Mouse (Mus musculus) adrenal gland, adult (tissue): ENCODE measurements around the gene Tmem268.

ENCODE experiments used
- DNase-seq, 2 experiments: peaks; one replicate each; pipeline ENCODE4 v3.0.0; 2022 to 2023; ENCODE audit warnings: low spot score in 1 of 2; ENCODE audit not compliant: inconsistent age in 2 of 2

The Tmem268 gene

DNA sequence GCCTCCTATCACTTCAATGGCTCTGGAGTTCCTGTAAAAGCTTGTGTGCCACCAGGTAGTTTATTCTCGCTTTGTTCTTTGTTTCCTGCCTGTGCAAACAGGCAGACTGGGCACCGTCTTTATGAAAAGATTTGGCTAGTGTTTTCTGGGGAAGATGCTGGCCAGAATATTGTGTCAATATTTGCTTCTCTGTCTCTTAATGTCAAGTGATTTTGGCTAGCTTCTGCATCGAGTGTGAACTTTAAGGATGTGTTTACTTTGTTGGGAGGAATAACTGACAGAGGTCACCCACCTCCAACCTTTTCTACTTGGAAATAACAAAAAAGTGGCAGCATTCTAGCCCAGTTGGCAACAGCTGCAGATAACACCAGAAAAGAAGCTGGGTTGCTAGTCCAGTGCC lies 4.0 kb upstream of the Tmem268 start:
- DNase-seq = no peak

DNA sequence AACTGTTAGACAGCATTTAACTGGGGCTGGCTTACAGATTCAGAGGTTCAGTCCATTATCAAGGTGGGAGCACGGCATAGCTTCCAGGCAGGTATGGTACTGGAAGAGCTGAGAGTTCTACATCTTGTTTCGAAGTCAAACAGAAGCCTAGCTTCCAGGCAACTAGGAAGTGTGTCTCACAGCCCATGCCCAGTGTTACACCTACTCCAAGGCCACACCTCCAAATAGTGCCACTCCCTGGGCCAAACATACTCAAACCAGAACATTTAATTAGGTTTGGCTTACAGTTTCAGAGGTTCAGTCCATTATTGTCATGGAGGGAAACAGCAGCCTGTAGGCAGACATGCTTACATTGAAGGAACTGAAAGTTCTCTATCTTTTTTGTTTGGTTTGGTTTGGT lies 3.5 kb upstream of the Tmem268 start:
- DNase-seq = peak in 1 of 2 experiments; percentile 46

DNA sequence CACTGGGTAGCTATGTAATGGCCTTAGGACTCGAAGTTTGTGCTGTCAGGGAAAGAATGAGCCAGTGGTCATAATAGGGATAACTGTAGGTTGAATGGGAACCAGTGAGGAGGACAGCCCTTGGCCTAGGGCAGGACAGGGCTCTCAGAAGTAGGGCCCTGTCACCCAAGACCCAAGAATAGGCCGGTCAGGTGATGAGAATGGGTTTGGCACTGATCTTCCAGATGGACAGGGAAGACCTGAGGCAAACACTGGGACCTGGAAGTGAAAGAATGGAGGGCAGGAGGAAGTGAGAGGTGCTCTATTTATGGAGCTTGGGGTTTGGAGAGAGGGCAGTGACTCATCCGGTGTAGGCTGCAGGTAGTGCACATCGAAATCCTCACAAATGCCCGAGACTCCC lies 1.9 kb upstream of the Tmem268 start:
- DNase-seq = peak in 1 of 2 experiments; percentile 60

DNA sequence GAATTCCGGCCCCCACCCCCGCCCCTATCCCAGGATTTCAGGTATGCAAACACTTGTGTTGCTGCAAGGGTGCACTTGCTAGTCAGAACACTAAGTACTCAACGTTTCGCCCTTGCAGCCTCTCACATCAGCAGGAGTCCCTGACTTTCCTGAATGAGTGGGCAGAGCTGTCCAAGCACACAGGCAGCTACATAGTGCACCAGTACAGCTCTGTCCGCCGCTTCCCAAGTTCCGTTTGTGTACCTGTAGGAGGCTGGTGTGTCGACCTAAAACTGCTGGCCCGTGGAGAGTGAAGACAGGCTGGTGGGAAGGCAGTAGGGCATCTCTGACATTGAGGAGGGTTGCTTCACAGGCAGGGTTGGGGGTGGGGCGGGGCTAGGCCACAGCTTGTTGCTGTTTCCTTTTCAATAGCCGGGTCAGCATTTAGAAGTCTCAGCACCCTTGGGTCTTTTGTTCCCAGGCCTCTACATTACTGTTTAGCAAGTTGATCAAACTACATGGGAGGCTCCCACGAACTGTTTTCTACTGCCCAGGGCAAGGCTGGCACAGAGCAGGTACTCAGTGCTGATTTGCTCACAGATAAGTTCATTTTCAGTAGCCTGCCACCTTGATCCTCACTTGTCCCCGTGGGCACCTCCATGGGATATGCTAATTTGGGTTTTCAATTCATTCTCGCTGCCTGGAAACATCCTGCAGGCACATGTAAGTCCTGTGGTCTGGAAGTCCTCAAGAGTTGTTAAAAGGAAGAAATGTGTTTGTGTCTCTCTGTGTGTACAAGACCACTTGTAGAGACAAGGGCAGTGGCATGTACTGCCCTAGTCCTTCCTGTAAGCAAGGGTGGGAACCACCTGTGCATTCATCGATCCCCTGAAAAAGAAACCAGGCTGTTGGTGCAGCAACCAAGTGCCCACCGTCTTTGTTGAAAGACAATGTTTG lies 1.2 kb upstream of the Tmem268 start:
- DNase-seq = peak; percentile 48 to 80

DNA sequence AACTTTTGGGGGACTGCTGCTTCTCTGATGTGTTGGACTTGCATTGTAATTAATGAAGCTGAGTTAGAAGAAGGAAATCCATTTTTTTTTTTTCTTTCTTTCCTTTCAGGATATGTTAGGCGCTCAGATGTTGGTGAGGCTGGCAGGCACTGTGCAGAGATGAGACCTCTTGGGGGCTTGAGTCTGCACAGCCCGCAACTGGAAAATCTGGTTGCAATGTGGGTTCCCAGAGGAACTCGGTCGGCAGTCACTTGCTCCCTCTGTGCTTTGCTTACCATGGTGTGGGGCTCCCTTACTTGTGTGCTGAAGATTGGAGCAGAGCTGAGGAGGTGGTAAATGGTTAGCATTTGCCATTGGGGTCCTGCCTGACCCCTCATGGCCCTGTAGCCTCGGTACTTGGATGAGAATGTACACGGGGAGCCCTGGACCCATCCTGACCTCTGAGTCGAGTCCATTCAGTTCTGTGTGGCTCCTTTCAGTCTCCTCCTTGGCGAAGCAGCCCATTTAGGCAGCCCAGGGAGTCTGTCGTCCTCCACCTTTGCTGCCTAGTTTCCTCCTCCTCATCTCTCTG lies 631 bp downstream of the Tmem268 start:
- peak in 1 of 2 experiments; percentile 39 for DNase-seq

DNA sequence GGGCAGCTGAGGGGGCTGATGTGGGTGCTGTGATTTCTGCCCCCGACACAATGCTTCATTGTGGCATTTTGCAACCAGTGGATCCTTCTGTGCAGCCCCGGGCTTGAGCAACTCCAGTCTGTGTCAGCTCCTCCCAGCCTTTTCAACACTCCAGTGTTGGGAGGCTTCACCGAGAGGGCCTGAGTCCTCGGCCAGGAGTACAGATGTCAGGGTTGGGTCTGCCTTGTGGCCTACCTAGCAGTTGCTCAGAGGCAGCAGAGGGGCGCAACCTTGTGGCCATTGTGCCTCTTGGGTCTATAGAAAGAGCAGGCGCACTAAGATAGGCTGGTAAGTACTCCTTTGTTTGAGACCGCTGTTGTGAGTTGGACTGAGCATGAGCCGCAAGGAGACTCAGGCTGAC lies 1.5 kb downstream of the Tmem268 start:
- DNase-seq = peak in 1 of 2 experiments; percentile 71

DNA sequence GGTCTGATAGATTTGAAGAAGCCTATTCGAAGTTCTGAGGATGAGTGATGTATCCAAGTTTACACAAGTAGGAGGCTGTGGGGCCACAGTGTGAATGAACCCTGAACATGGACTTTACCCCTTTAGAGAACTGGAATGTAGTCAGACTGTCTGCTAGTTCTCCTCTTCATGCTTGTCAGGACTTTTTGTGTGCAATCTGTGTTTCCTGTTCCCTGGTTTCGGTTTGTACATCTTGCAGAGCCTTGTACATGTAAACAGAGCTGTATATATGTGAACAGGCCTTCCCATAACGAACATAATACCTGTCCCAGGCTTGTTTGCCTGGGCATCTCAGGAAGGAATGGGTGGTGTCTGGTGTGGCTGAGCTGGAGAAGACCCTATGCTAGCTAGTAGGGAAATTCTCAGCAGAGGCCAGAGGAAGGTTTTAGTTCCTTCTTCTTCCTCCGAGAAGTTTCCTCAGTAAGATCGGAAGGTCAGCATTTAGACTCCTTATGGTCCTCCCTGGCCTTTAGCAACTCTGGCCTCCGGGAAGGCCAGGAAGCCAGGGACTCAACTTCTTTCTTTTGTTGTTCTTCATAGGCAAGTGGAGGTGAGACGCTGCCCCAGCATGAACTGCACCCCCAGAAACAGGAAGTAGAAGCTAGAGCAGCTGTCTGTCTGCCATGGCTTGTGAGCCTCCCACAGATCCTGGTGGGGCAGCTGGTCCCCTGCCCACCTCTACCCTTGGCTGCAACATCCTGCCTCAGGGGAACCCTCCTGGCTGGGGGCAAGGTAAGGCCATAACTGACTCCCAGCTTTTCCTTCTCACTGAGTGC lies 3.5 kb downstream of the Tmem268 start:
- no peak for DNase-seq

DNA sequence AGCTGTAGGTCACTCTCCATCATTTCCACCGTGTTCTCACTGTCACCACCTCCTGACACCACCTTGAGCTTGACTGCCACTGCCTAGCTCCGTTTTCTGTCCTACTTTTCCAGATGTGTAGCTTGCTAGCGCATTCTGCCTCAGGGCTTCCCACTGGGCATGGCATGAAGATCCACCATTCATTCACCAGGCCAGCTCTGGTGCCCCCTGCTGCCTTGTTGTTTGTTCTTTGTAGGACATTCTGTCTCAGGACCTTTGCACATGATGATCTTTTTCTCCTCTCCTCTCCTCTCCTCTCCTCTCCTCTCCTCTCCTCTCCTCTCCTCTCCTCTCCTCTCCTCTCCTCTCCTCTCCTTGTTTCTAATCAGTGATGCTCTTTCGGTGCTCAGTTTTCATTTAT lies 4.2 kb downstream of the Tmem268 start:
- no peak for DNase-seq

DNA sequence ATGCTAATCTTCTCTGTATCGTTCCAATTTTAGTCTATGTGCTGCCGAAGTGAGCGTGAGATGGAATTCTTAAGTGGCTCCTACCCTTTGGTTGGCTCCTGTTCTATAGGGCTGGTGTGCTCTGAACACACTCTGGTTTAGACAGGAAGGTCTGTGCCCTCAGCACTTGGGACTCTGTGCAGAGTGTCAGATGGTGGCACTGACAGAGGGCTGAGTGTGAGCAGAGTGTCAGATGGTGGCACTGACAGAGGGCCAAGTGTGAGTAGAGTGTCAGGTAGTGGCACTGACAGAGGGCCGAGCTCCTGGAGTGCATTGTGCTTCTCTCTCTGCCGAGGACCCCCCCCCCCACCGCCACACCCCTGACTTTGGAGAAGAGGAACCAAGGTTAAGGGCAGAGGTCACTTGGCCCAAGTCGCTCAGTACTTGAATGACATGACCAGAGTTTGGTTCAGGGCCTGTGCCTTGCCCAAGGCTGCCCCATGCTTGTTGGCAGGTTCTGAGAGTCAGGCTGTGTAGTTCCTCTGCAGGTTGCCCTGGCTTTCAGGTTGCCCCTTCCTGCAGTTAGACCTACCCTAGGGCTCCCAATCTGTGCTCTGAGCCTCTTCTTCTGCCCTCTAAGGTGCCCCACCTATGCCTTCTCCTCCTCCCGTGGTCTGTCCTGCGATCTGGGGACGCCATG lies 9.3 kb downstream of the Tmem268 start:
- no peak for DNase-seq

DNA sequence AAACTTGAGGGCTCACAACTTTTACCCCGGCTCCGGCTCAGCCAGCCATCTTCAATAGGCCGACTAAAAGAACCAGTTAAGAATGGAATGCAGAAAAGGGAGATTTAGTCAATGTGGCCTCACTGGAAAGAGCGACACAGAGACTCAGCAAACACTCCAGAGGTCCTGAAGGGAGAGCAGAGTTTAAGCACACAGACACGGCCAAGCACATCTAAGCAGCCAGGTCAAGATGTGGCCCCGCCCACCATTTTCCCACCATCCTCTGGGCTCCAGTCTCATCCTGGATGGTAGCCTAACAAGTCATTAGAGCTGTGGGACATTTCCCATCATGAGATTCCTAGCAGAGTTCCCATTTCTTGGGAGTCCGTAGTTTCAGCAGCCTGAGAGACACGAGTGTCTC lies 10.7 kb downstream of the Tmem268 start:
- DNase-seq = no peak

DNA sequence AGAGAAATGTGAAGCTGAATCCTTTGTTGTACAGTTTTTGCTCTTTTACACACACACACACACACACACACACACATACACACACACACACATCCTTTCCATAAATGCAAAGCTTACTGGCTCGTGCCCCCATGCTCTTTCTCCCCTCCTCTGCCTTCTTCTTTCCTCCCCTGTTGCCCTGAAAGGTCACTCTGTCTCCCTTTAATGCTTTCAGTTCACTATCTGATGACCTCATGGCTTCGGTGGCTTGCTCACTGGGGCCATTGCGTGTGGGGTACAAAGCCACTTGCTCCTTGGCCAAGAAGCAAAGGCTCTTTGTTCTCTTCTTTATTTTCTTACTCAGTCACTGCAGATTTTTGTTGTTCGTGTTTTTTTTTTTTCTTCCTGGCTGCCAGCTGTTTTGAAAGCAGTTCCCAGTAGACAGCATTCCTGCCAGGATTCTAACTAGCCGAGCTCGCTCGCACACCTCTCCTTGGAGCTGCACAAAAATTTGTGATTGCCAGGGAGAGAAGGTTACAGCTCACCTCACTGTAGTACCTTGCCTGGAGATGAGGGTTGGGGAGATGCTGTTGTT lies 11.7 kb downstream of the Tmem268 start:
- peak; percentile 65 to 67 for DNase-seq

DNA sequence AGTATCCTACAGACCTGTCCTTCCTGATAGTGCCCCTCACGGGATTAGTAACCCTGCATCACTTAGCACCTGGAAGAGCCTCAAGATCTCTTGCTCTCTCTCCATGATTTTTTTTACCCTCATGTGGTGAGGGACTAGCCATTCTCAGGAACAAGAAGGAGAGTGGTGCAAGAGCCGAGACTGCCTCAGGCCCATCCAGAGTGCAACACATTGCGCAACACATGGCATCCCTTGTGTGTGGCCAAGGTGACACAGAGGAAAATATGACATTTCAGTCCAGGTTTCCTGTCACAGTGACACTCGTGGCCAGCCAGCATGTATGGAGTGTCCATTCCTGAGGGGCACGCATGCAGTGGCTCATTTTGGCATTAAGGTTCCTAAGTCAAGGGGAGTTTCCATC lies 14.0 kb downstream of the Tmem268 start:
- DNase-seq = peak in 1 of 2 experiments; percentile 69

DNA sequence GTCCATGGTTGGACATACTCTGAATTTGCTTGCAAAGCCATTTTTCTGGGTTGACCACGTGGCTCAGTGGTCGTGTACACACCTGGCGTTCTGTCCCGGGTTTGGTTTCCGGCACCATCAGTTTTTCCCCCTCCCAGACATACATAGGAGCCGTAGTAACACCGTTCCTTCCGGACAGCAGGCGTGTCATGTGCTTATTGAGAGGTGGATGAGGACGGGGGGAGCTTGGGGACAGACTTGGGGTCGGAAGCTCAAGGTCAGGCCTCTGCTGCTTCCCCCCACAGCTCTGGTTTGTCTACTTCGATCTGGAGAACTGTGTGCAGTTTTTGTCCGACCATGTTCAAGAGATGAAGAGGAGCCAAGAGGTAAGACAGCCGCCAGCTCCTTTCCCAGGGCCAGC lies 21.1 kb downstream of the Tmem268 start:
- DNase-seq = no peak

DNA sequence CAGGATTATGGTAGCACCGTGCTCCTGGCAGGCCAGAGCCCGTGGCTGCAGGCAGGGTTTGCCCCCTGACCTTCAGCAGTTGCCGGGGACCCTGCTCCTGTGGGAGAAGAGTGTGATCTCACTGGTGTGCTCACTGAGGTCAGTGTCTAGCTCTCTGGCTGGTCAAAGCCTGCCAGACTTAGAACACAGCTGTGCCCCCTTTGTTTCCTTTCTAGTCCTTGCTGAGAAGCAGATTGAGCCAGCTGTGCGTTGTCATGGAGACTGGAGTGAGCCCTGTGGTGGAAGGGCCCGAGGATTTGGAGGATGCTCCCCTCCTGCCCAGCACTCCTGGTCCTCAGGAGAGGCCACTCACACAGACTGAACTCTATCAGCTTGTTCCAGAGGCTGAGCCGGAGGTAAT lies 21.5 kb downstream of the Tmem268 start:
- DNase-seq = no peak

DNA sequence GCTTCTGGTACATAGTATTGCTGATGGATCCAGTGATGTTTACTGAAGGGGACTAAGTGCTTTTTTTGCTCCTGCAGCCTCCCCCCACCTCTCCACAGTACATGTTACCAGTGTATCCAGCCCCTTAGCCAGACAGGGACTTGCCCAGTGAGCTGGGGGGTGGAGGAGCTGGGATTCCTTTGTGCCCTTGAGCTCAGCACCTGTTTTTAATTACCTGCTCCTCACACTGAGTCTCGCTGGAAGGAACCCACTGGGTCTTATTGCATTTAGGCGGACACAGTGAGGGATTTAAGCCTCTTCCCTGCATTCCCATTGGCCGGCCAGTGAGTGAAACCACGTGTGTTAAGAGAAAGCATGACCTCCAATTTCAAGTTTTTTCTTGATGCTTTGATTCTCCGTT lies 24.0 kb downstream of the Tmem268 start:
- DNase-seq = no peak

DNA sequence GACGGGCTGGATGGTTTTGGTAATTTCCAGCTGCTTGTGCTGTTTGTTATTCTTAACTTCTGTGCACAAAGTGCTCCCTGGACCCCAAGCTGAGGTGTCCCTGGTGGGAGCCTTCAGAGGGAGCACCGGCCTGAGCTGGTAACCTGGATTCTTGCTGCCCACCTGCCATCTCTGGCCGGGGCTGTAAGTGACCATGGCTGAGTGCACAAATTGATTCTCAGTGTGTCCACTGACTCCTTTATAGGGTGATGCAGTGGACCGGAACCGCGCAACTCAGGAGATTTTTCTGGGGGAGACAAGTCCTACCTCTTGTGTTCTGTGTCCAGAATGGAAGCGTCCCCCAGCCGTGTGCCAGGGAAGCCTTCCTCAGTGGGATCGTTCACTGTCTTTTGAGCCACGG lies 26.6 kb downstream of the Tmem268 start:
- peak in 1 of 2 experiments; percentile 3 for DNase-seq

DNA sequence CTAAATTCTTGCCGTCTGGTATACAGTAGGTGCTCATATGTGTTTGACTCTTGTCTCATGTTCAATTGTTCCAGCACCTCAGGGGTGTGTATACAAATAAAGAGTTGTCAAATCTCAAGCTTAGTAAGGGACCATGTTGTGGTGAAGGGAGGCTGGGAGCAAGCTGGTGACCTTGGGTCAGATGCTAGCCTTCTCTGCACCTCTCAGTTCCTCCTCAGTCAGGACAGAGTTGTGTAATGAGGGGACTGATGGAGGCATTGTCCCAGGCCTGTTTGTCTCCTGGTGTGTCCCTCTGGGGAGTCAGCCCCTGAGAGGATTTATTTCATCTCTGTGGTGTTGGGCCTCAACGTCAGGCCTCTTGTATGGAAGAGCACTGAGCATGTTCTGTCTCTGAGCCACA lies 27.7 kb downstream of the Tmem268 start:
- no peak for DNase-seq

DNA sequence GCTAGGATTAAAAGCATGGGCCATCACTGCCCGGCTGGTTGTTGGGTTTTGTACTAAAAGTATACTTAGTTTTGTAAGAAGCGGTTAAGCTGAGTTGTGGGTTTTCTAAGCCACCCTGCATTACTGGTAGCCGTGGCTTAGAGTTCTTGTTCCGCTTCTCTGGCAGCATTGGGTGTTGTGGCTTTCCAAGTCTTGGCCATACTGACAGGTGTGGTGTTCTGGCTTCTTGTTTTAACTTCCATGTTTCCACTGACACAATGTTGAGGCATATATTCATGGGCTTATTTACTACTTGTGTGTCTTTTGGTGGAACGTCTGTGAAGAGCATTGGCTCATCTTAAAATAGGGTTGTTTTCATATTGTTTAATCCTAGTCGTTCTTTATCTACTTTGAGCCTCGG lies 31.4 kb downstream of the Tmem268 start:
- DNase-seq = no peak

DNA sequence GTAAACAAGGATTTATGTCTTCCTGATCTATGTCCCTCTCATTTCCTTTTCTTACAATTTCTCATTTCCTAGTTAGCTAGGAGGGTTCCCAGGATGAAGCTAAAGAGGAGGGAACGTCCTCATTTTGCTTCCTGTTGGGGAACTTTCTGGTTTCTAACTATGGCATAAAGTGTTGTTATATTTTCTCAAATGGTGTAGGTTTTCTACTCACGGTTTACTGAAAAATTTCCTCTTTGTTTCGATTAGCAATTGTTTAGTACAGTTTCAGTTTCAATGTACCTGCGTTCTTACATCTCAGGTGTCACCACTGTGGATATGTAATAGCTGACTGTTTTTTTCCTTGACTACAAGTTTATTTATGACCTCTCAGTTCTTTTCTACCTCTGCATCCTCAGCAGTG lies 32.0 kb downstream of the Tmem268 start:
- no peak for DNase-seq

DNA sequence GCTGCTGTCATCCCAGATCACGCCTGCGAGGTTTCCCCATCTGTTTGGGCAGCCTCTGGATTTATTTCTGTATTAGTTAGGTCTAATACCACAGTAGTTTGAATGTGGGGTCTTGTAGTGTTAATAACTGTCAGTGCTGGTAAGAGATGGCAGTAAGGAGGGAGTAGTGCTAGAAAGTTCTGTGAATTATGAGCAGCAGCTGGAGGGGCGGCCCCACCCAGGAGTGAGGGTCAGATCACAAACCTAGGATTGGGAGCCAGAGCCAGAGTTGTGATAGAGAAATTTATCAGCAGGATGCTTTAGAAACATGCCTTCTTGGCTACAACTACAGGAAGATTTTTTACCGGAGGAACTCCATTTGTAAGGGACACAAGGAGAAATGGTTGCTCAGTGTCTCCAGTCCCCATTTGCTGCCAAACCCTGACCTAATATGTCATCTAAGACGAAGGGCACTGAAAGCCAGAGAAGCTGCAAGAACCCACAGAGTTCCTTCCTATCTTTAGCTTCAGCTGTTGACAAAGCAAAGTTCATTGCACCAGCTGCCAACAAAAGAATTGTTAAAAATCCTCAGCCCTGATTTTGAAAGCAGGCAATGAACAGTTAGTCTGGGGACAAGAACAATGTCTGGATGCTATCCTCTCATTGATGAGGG lies 36.0 kb downstream of the Tmem268 start:
- DNase-seq = no peak
